Mouse (Mus musculus): ENCODE data around the gene Clec10a.

Clec10a gene

GRCm38 (mm10) chr11:70180496-70180895, 24.5 kb downstream of the Clec10a start:
- DNase-seq (ENCODE audit: low spot score) = no peak

- DNase-seq (ENCODE audit: low spot score) = no peak
Measured at GRCm38 (mm10) chr11:70185120-70185519, 29.1 kb downstream of the Clec10a start.

GRCm38 (mm10) chr11:70189319-70190134, 33.5 kb downstream of the Clec10a start:
- no peak for DNase-seq (ENCODE audit: low spot score)

- DNase-seq (ENCODE audit: low spot score) = no peak
Measured at GRCm38 (mm10) chr11:70191188-70191587, 35.2 kb downstream of the Clec10a start.

GRCm38 (mm10) chr11:70192157-70192556, 36.2 kb downstream of the Clec10a start:
- no peak for DNase-seq (ENCODE audit: low spot score)

DNA sequence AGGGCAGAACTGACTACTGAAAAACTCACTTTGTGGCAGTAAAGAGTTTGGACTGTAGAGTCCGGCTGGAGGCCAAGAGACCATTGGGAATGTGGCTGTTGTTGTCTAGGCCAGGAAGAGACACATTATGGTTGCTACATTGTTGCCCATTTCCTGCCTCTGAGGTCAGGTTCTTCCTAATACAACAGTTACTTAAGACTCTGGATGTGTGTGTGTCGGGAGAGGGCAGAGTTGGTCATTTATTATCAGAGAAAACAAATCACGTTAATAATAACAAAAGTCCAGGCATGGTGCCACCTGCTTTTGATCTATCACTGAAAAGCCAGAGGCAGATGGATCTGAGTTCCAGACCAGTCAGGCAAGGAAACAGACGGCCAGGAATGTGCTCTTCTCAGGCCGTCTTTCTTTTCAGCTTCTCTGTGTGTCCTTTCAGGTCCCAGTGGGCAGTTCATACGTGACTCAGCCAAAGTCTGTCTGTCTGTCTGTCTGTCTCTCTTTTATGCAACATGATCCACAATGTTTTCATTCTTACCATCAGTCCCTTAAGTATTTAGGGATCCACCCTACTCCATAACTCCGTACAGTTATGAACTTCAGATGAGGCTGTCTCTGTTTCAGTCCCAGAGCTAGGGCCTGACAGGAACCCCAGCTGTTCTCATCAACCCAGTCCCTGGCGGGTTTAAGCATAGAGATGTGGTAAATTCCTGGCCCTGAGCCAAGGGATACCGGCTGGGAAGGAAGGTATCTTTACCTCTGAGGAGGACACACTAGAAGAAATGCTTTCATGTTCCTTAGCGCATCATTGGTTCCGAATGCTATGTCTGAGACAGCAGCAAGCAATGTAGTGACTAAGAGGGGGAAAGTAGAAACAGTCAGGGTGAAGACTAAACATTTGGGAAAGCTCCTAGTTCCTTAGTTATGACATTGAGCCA, 37.6 kb downstream of the Clec10a start:
- DNase-seq (ENCODE audit: low spot score) = no peak

DNA sequence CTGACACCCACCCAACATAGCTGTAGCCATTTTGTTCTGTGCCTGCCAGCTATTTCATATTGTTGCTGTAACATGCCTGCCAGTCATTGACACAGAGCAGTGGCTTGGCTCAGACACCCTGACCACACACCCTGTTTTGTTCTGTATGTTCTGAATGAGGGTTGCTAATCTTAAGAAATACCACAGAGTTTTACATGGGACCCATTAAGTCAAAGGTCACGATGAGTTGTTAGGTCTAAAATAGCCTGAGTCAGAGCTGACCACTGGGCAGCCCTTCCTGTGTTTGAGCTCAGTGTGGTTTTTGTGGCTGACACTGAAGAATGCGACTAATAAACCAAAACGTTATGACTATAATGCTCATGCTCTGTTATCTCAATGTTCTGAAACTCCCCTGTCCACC, 42.3 kb downstream of the Clec10a start:
- no peak for DNase-seq (ENCODE audit: low spot score)

DNA sequence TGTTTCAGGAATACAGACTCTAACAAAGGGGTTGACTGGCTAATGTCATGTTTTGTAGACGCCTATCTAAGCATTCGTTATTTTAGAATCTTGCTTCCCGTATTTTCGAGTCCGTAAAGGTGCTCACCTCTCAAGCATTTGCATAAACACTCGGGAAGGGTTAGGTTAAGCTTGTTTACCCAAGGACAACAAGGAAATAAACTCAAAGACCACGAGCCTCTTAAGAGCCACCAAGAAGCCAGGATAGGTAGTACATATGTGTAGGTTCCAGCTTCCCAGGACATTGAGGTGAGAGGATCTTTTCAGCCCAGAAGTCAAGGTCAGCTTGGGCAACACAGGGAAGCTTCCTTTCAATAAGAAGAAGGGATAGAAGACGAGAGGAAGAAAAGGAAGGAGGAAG, 43.1 kb downstream of the Clec10a start:
- no peak for DNase-seq (ENCODE audit: low spot score)

GRCm38 (mm10) chr11:70200036-70200608, 44.1 kb downstream of the Clec10a start:
- no peak for DNase-seq (ENCODE audit: low spot score)

GRCm38 (mm10) chr11:70201691-70202090, 45.7 kb downstream of the Clec10a start:
- DNase-seq (ENCODE audit: low spot score) = peak; percentile 68

DNA sequence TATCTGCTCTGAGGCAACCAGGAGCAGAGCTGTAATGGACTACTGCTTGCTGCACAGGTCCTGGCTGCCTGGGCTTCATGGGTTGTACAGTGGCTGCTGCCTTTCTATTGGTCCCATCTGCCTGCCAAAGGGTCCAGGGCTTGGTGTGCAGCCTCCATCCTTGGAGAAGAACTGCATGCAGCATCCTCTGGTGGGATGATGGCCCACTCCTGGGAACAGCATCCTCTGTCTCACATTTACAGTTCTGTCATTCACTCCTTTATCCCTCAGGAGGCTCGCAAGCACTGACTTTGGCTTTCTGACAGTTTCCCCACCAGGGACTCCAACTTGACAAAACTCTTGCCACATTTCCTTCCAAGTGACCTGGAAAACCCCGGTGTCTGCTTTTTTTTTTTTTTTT, 50.8 kb downstream of the Clec10a start:
- DNase-seq (ENCODE audit: low spot score) = no peak

DNA sequence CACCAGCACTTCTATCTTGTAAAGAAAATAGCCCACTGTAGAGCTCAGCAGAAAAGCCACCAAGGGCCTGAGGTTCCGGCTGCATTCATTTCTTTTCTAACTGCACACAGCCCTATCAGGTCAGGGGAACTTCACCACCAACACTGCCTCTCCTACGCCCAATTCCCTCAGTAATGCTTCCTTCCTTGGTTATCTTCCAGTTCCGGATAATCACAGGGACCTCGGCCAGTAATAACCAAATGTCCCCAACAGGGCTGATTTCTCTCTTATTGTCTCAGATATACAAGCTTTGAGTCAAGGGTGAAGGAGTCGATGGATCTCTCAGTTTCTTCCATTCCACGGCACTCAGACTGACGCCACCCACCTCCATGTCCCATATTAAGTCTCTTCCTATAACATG, 51.3 kb downstream of the Clec10a start:
- no peak for DNase-seq (ENCODE audit: low spot score)

- no peak for DNase-seq (ENCODE audit: low spot score)
Measured at GRCm38 (mm10) chr11:70208778-70209388, 52.9 kb downstream of the Clec10a start.

- no peak for DNase-seq (ENCODE audit: low spot score)
Measured at GRCm38 (mm10) chr11:70210681-70211080, 54.7 kb downstream of the Clec10a start.

GRCm38 (mm10) chr11:70211972-70212371, 56.0 kb downstream of the Clec10a start:
- no peak for DNase-seq (ENCODE audit: low spot score)

GRCm38 (mm10) chr11:70212423-70212822, 56.4 kb downstream of the Clec10a start, which contains the start of gene Slc16a11:
Slc16a11 (plus strand) TSS chr11:70212752.
- no peak for DNase-seq (ENCODE audit: low spot score)

DNA sequence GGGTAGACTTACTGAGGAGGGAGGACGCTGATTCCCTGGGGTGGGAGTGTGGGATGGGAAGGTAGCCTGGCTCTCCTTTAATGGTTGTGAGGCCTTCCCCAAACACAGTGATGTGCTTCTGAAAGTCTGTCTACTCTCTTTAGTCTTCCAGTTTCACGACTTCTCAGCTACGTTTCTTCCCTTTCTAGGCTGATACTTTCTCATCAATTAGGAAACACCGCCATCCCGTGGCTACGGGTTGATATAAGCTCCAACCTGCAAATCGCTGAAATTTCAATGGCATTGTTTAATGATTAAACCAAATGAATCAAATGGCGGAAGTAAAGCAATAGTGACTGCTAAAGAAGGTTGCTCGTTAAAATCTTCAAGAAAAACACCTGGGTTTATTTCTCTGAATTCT, 56.9 kb downstream of the Clec10a start:
- DNase-seq (ENCODE audit: low spot score) = no peak

GRCm38 (mm10) chr11:70213736-70214135, 57.7 kb downstream of the Clec10a start:
- no peak for DNase-seq (ENCODE audit: low spot score)

- no peak for DNase-seq (ENCODE audit: low spot score)
Measured at GRCm38 (mm10) chr11:70214191-70214855, 58.3 kb downstream of the Clec10a start.

DNA sequence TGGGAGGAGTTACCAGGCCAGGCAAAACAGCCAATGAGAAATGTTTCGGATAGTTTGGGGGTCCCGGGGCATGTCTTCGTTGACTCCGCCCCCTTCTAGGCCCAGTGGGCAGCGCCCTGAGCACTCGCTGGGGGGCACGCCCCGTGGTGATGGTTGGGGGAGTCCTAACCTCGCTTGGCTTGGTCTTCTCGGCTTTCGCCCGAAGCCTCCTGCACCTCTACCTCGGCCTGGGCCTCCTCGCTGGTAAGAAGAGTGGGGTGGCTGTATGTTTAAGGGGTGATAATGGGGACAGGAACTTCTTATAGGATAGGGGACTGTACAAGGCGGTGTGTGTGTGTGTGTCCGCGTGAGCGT, 58.8 kb downstream of the Clec10a start:
- no peak for DNase-seq (ENCODE audit: low spot score)

GRCm38 (mm10) chr11:70215301-70215700, 59.3 kb downstream of the Clec10a start:
- no peak for DNase-seq (ENCODE audit: low spot score)

- no peak for DNase-seq (ENCODE audit: low spot score)
Measured at GRCm38 (mm10) chr11:70216103-70216502, 60.1 kb downstream of the Clec10a start.

Data from c-Kit-positive CD71-positive TER-119-positive erythroid progenitor cells, embryonic 14.5 days (primary cell).